ENCODE assay signal across 8 mouse cellular contexts in genomic region chr9:119156278-119157201, GRCm38 (mm10). TPM values are rescaled to one million over a fixed set of nuclear protein-coding genes. Genes with fewer than 3 reads are reported as not detected.
DNase-seq lines count a peak whose midpoint lies in the region; ATAC-seq lines count a peak whose summit lies in the region.

Gene Acaa1b, minus strand, starts transcription at chr9:119157093.

- no peaks in the 10 kb centered on the region for H3K27me3 ChIP-seq in intestine, embryonic 14.5 days (replicated peaks; ENCODE audit: control insufficient read depth, insufficient read depth, low read length)

- H3K36me3 ChIP-seq in intestine, embryonic 14.5 days (ENCODE audit: control insufficient read depth, insufficient read depth, low read length): no peaks in the 10 kb centered on the region

- WGBS in intestine, embryonic 14.5 days: under 1% methylated on average over 62 of the region's 65 CpGs

- H3K9me3 ChIP-seq in intestine, embryonic 14.5 days (ENCODE audit: control insufficient read depth, low read length): no peaks in the 10 kb centered on the region

- peak within 1 kb of the TSS; percentile 47 for H3K4me3 ChIP-seq in intestine, embryonic 14.5 days (ENCODE audit: low read depth, low read length)

- DNase-seq in adrenal gland, postnatal 14 days: peak; percentile 89
- DNase-seq in embryo, embryonic 11 days: peak; percentile 92
- peak; percentile 66 to 74 for DNase-seq in gastrocnemius, postnatal 36 days
- DNase-seq in intestine, embryonic 14.5 days (ENCODE audit: low spot score): peak; percentile 92
- DNase-seq in left cerebral cortex, postnatal 25 days (ENCODE audit: low spot score in 2 of 2): peak; percentile 62 to 64
- peak; percentile 82 for DNase-seq in mesoderm, embryonic 11.5 days (ENCODE audit: low read depth, low spot score)
- DNase-seq in right cerebral cortex, postnatal 4 days: peak; percentile 82

- no peak within 1 kb of the TSS for H3K27ac ChIP-seq in intestine, embryonic 14.5 days (ENCODE audit: low read depth)

- 0 out of 2 replicates have a peak within 1 kb of the TSS, but pooled peaks have one; percentile 7 for H3K9ac ChIP-seq in intestine, embryonic 14.5 days (ENCODE audit: low read length)

- H3K4me2 ChIP-seq in intestine, embryonic 14.5 days (ENCODE audit: low read length): peak within 1 kb of the TSS; percentile 56

- intact Hi-C loops in gastrocnemius, postnatal 36 days (cut with DNase I): loop anchor here (1.0 to 5.0 kb wide), 2 partner anchors 36 to 196 kb away; no protein-coding TSS in a partner anchor
- intact Hi-C loops in left cerebral cortex, postnatal 25 days (cut with DNase I): loop anchor here (10.0 kb wide), 1 partner anchor 198 kb away; the partner anchor contains the start of gene Xylb

- peak; percentile 87 for ATAC-seq in intestine, embryonic 14.5 days (replicated peaks; ENCODE audit: low FRiP score, low TSS enrichment, low read depth)
- no peak for ATAC-seq in inflammation-experienced regulatory T-cells, adult 6 months

- no peaks in the 10 kb centered on the region for H3K4me1 ChIP-seq in intestine, embryonic 14.5 days (replicated peaks; ENCODE audit: control insufficient read depth, insufficient read depth, low read length)

RNA-seq across cellular contexts. Expression of gene Acaa1b, which starts in this region (rescaled TPM):
- total RNA-seq in adrenal gland, postnatal 14 days (2021): 16.6 and 62.6 TPM in 2 replicates
- under 1 TPM; 0.31 to 0.54 TPM for total RNA-seq in gastrocnemius, postnatal 36 days (2021)
- polyA plus RNA-seq in intestine, embryonic 14.5 days (2014; fragmentation: Nextera tagmentation; extraction: Ambion mirVana): 2.1 and 2.5 TPM in 2 replicates
- 1 to 10 TPM; 1.3 to 1.9 TPM for total RNA-seq in left cerebral cortex, postnatal 25 days (2021)
- polyA plus RNA-seq in inflammation-experienced regulatory T-cells, adult 6 months (2017; shearing (Covaris generic)): not detected

Comparison
In these comparisons a context has a peak if more than half of its experiments do, and no peak if none do; other contexts are left out.
1. Peak in DNase-seq in gastrocnemius, postnatal 36 days; RNA of the gene not detected or under 1 TPM.